Mouse (Mus musculus): ENCODE results near the gene Gm49711. TPM values are rescaled to one million over a fixed set of nuclear protein-coding genes. Genes with fewer than 3 reads are reported as not detected.

Gene Gm49711
- polyA plus RNA-seq, 1 experiment = not detected

GRCm38 (mm10) chr16:92103572-92104331 lies 45.6 kb downstream of the Gm49711 start:
- Histone ChIP-seq H3K36me3 (ENCODE audit: control insufficient read depth, insufficient read depth) (peaks cover 6% of the 10 kb centered on the region), H3K79me2 (ENCODE audit: control insufficient read depth, insufficient read depth) (peaks cover 9% of the 10 kb centered on the region), H3ac (ENCODE audit: control insufficient read depth, insufficient read length) (no peak overlapping the region), H3K4me3 (no peak overlapping the region), H3K4me2 (ENCODE audit: low read depth) (no peak overlapping the region), H3K27me3 (ENCODE audit: control insufficient read depth, insufficient read depth, insufficient read length) (no peaks in the 10 kb centered on the region)
- TF ChIP-seq POLR2AphosphoS2 (IDR thresholded peaks at IDR 0.05; ENCODE audit: insufficient read length, low read depth) (no peak), E2F4 (IDR thresholded peaks at IDR 0.05; ENCODE audit: insufficient read depth) (no peak), MYOD1 (IDR thresholded peaks at IDR 0.05; ENCODE audit: control insufficient read depth in 1 of 3, insufficient read length in 2 of 3, low read depth in 2 of 3) (no peak), CEBPB (IDR thresholded peaks at IDR 0.05; ENCODE audit: insufficient read depth, poor library complexity, severe bottlenecking) (no peak), TCF3 (IDR thresholded peaks at IDR 0.05; ENCODE audit: insufficient read length, low read depth) (no peak), POLR2A (IDR thresholded peaks at IDR 0.05; ENCODE audit: insufficient read length, low read depth) (no peak), SRF (IDR thresholded peaks at IDR 0.05; ENCODE audit: control insufficient read depth, insufficient read length, low read depth) (no peak), REST (IDR thresholded peaks at IDR 0.05; ENCODE audit: insufficient read depth, insufficient read length) (no peak), TCF12 (IDR thresholded peaks at IDR 0.05; ENCODE audit: insufficient read depth, poor library complexity, severe bottlenecking) (no peak), MYOG (IDR thresholded peaks at IDR 0.05; ENCODE audit: control insufficient read depth in 1 of 3, insufficient read depth in 1 of 3, insufficient read length in 2 of 3, low read depth in 2 of 3) (no peak), USF1 (IDR thresholded peaks at IDR 0.05; ENCODE audit: low read depth) (no peak), MAX (IDR thresholded peaks at IDR 0.05; ENCODE audit: low read depth) (no peak)

GRCm38 (mm10) chr16:92104332-92104590 lies 46.1 kb downstream of the Gm49711 start:
- Histone ChIP-seq H3K36me3 (ENCODE audit: control insufficient read depth, insufficient read depth) (peaks cover 6% of the 10 kb centered on the region), H3K4me3 (no peak overlapping the region)
- no peak for TF ChIP-seq MYOG (IDR thresholded peaks at IDR 0.05; ENCODE audit: control insufficient read depth in 1 of 3, insufficient read depth in 1 of 3, insufficient read length in 2 of 3, low read depth in 2 of 3)
- no peak for TF ChIP-seq TCF3 (IDR thresholded peaks at IDR 0.05; ENCODE audit: insufficient read length, low read depth)
- TF ChIP-seq USF1 (IDR thresholded peaks at IDR 0.05; ENCODE audit: low read depth) = no peak
- TF ChIP-seq MAX (IDR thresholded peaks at IDR 0.05; ENCODE audit: low read depth) = no peak
- TF ChIP-seq CEBPB (IDR thresholded peaks at IDR 0.05; ENCODE audit: insufficient read depth, poor library complexity, severe bottlenecking) = no peak
- no peak for TF ChIP-seq POLR2A (IDR thresholded peaks at IDR 0.05; ENCODE audit: insufficient read length, low read depth)
- no peak for TF ChIP-seq TCF12 (IDR thresholded peaks at IDR 0.05; ENCODE audit: insufficient read depth, poor library complexity, severe bottlenecking)
- TF ChIP-seq E2F4 (IDR thresholded peaks at IDR 0.05; ENCODE audit: insufficient read depth) = no peak

GRCm38 (mm10) chr16:92104951-92105350 lies 46.8 kb downstream of the Gm49711 start:
- Histone ChIP-seq H3K79me2 (ENCODE audit: control insufficient read depth, insufficient read depth) (peaks cover 9% of the 10 kb centered on the region), H3ac (ENCODE audit: control insufficient read depth, insufficient read length) (no peak overlapping the region), H3K4me3 (no peak overlapping the region), H3K36me3 (ENCODE audit: control insufficient read depth, insufficient read depth) (peaks cover 6% of the 10 kb centered on the region), H3K4me2 (ENCODE audit: low read depth) (no peak overlapping the region), H3K27me3 (ENCODE audit: control insufficient read depth, insufficient read depth, insufficient read length) (no peaks in the 10 kb centered on the region)
- TF ChIP-seq POLR2AphosphoS2 (IDR thresholded peaks at IDR 0.05; ENCODE audit: insufficient read length, low read depth) = no peak
- TF ChIP-seq E2F4 (IDR thresholded peaks at IDR 0.05; ENCODE audit: insufficient read depth) = no peak
- TF ChIP-seq CEBPB (IDR thresholded peaks at IDR 0.05; ENCODE audit: insufficient read depth, poor library complexity, severe bottlenecking) = no peak
- TF ChIP-seq USF1 (IDR thresholded peaks at IDR 0.05; ENCODE audit: low read depth) = no peak
- TF ChIP-seq SRF (IDR thresholded peaks at IDR 0.05; ENCODE audit: control insufficient read depth, insufficient read length, low read depth) = no peak

More at GRCm38 (mm10) chr16:92104332-92104590, 46.1 kb downstream of the Gm49711 start:
- Histone ChIP-seq H3K79me2 (ENCODE audit: control insufficient read depth, insufficient read depth) (peaks cover 9% of the 10 kb centered on the region), H3K27me3 (ENCODE audit: control insufficient read depth, insufficient read depth, insufficient read length) (no peaks in the 10 kb centered on the region), H3K4me2 (ENCODE audit: low read depth) (no peak overlapping the region), H3ac (ENCODE audit: control insufficient read depth, insufficient read length) (no peak overlapping the region)

- H3K27me3 ChIP-seq (ENCODE audit: control insufficient read depth, insufficient read depth, insufficient read length) = no peaks in the 10 kb centered on the region
- no peak overlapping the region for H3K4me2 ChIP-seq (ENCODE audit: low read depth)
- H3K79me2 ChIP-seq (ENCODE audit: control insufficient read depth, insufficient read depth) = peaks cover 9% of the 10 kb centered on the region
- no peak overlapping the region for H3K4me3 ChIP-seq
- TF ChIP-seq MYOD1 (IDR thresholded peaks at IDR 0.05; ENCODE audit: control insufficient read depth in 1 of 3, insufficient read length in 2 of 3, low read depth in 2 of 3) (no peak), MYOG (IDR thresholded peaks at IDR 0.05; ENCODE audit: control insufficient read depth in 1 of 3, insufficient read depth in 1 of 3, insufficient read length in 2 of 3, low read depth in 2 of 3) (no peak), SRF (IDR thresholded peaks at IDR 0.05; ENCODE audit: control insufficient read depth, insufficient read length, low read depth) (no peak), TCF3 (IDR thresholded peaks at IDR 0.05; ENCODE audit: insufficient read length, low read depth) (no peak), TCF12 (IDR thresholded peaks at IDR 0.05; ENCODE audit: insufficient read depth, poor library complexity, severe bottlenecking) (no peak), POLR2AphosphoS2 (IDR thresholded peaks at IDR 0.05; ENCODE audit: insufficient read length, low read depth) (no peak), USF1 (IDR thresholded peaks at IDR 0.05; ENCODE audit: low read depth) (no peak), MAX (IDR thresholded peaks at IDR 0.05; ENCODE audit: low read depth) (no peak), POLR2A (IDR thresholded peaks at IDR 0.05; ENCODE audit: insufficient read length, low read depth) (no peak), CEBPB (IDR thresholded peaks at IDR 0.05; ENCODE audit: insufficient read depth, poor library complexity, severe bottlenecking) (no peak), REST (IDR thresholded peaks at IDR 0.05; ENCODE audit: insufficient read depth, insufficient read length) (no peak), E2F4 (IDR thresholded peaks at IDR 0.05; ENCODE audit: insufficient read depth) (no peak)
- H3ac ChIP-seq (ENCODE audit: control insufficient read depth, insufficient read length) = no peak overlapping the region
- peaks cover 6% of the 10 kb centered on the region for H3K36me3 ChIP-seq (ENCODE audit: control insufficient read depth, insufficient read depth)
Measured at GRCm38 (mm10) chr16:92105631-92106030, 47.5 kb downstream of the Gm49711 start.

GRCm38 (mm10) chr16:92107346-92107745 lies 49.2 kb downstream of the Gm49711 start:
- H3K4me3 ChIP-seq = no peak overlapping the region
- no peak overlapping the region for H3ac ChIP-seq (ENCODE audit: control insufficient read depth, insufficient read length)
- peaks cover 6% of the 10 kb centered on the region for H3K36me3 ChIP-seq (ENCODE audit: control insufficient read depth, insufficient read depth)
- TF ChIP-seq SRF (IDR thresholded peaks at IDR 0.05; ENCODE audit: control insufficient read depth, insufficient read length, low read depth) (no peak), MYOD1 (IDR thresholded peaks at IDR 0.05; ENCODE audit: control insufficient read depth in 1 of 3, insufficient read length in 2 of 3, low read depth in 2 of 3) (no peak), MAX (IDR thresholded peaks at IDR 0.05; ENCODE audit: low read depth) (no peak), POLR2A (IDR thresholded peaks at IDR 0.05; ENCODE audit: insufficient read length, low read depth) (no peak), REST (IDR thresholded peaks at IDR 0.05; ENCODE audit: insufficient read depth, insufficient read length) (no peak), E2F4 (IDR thresholded peaks at IDR 0.05; ENCODE audit: insufficient read depth) (no peak), CEBPB (IDR thresholded peaks at IDR 0.05; ENCODE audit: insufficient read depth, poor library complexity, severe bottlenecking) (no peak), MYOG (IDR thresholded peaks at IDR 0.05; ENCODE audit: control insufficient read depth in 1 of 3, insufficient read depth in 1 of 3, insufficient read length in 2 of 3, low read depth in 2 of 3) (no peak), TCF3 (IDR thresholded peaks at IDR 0.05; ENCODE audit: insufficient read length, low read depth) (no peak), USF1 (IDR thresholded peaks at IDR 0.05; ENCODE audit: low read depth) (no peak), POLR2AphosphoS2 (IDR thresholded peaks at IDR 0.05; ENCODE audit: insufficient read length, low read depth) (no peak), TCF12 (IDR thresholded peaks at IDR 0.05; ENCODE audit: insufficient read depth, poor library complexity, severe bottlenecking) (no peak)
- H3K79me2 ChIP-seq (ENCODE audit: control insufficient read depth, insufficient read depth) = peaks cover 9% of the 10 kb centered on the region
- H3K27me3 ChIP-seq (ENCODE audit: control insufficient read depth, insufficient read depth, insufficient read length) = no peaks in the 10 kb centered on the region
- no peak overlapping the region for H3K4me2 ChIP-seq (ENCODE audit: low read depth)

Measured in myocyte (in vitro differentiated cells).